Mouse (Mus musculus): ENCODE measurements around the gene Igsf23. TPM values are rescaled to one million over a fixed set of nuclear protein-coding genes. Genes with fewer than 3 reads are reported as not detected.

Gene Igsf23
- polyA plus RNA-seq, 1 experiment from 2014 or later, result 3.2 TPM

DNA sequence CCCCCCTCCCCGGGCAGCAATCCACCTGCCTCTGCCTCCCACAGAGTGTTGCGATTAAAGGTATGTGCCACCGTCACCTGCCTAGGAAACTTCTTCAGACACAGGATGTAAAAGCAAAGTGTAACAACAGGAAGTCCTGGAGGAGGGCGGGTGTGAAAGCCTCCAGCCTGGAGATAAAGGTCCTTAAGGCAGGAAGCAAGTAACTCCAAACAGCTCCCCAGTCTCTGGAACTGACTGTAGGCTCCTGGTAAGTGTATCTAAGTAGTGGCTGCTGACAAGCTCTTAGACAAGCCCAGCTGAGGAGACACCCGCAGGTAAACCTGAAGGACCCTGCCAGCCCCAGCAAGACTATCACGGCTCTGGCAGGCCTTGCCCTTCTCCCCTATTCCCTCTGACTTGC is 10.3 kb downstream of the Igsf23 start:
- no peaks in the 10 kb centered on the region for H3K27me3 ChIP-seq (ENCODE audit: control insufficient read depth, insufficient read depth, low read length)
- TF ChIP-seq EP300 (optimal IDR thresholded peaks at IDR 0.05) (no peak), CTCF (IDR thresholded peaks at IDR 0.05; ENCODE audit: low read depth) (no peak)
- H3K9me3 ChIP-seq (ENCODE audit: control insufficient read depth, low read length), result no peaks in the 10 kb centered on the region
- 10% methylated on average over 5 of the region's 6 CpGs for whole genome bisulfite sequencing
- peak; percentile 62 for ATAC-seq (ENCODE audit: low FRiP score, low TSS enrichment)
- peak overlapping the region; percentile 65 for H3K27ac ChIP-seq (replicated peaks)
- no peak overlapping the region for H3K4me2 ChIP-seq (replicated peaks; ENCODE audit: low read depth)
- 0 out of 2 replicates have a peak overlapping the region, but pooled peaks have one; percentile 14 for H3K9ac ChIP-seq (ENCODE audit: low read length)
- no peaks in the 10 kb centered on the region for H3K4me1 ChIP-seq (replicated peaks; ENCODE audit: control insufficient read depth, insufficient read depth)
- H3K4me3 ChIP-seq (ENCODE audit: low read depth, low read length), result no peak overlapping the region
- no peaks in the 10 kb centered on the region for H3K36me3 ChIP-seq (ENCODE audit: control insufficient read depth, insufficient read depth, low read length)
- peak; percentile 53 for DNase-seq (ENCODE audit: low spot score)

DNA sequence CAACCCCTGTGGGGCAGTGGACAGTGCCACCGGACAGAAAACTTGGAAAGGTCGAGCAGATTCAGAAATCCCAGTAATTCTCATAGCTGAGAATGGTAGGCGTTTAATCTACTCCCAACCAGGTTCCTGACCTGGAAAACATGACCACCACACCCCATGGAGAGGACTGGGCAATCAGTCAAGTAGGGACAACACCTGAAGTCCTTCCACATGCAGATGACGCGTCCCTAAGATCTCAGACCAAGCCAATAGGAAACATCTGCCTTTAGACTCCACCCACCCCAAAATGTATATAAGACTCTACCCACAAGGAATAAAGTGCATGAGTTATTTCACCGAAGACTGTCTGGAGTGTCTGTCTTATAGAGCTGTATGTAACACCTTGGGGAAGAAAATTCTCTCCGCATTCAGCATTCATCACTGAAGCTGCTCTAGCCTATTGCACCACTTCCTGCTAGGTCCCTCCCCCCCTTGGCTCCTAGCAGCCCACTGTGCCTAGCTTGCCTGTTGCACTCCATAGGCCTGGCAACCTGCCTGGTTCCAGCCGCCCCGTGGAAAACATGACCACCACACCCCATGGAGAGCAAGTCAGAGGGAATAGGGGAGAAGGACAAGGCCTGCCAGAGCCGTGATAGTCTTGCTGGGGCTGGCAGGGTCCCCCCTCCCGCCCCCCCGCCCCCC is 10.9 kb downstream of the Igsf23 start:
- ATAC-seq (ENCODE audit: low FRiP score, low TSS enrichment) (peak; percentile 80), DNase-seq (ENCODE audit: low spot score) (peak; percentile 78)
- TF ChIP-seq EP300 (optimal IDR thresholded peaks at IDR 0.05), result no peak
- TF ChIP-seq CTCF (IDR thresholded peaks at IDR 0.05; ENCODE audit: low read depth), result peak; percentile 29; the same call in 1 of the 2 replicates
- H3K27me3 ChIP-seq (ENCODE audit: control insufficient read depth, insufficient read depth, low read length), result no peaks in the 10 kb centered on the region
- WGBS, result 46% methylated on average over 10 of the region's 12 CpGs
- peak overlapping the region; percentile 34; the same call in 1 of the 2 replicates for H3K4me2 ChIP-seq (replicated peaks; ENCODE audit: low read depth)
- no peak overlapping the region for H3K9ac ChIP-seq (ENCODE audit: low read length)
- no peaks in the 10 kb centered on the region for H3K9me3 ChIP-seq (ENCODE audit: control insufficient read depth, low read length)
- no peaks in the 10 kb centered on the region for H3K4me1 ChIP-seq (replicated peaks; ENCODE audit: control insufficient read depth, insufficient read depth)
- H3K36me3 ChIP-seq (ENCODE audit: control insufficient read depth, insufficient read depth, low read length), result no peaks in the 10 kb centered on the region
- peak overlapping the region; percentile 73 for H3K27ac ChIP-seq (replicated peaks)
- no peak overlapping the region for H3K4me3 ChIP-seq (ENCODE audit: low read depth, low read length)

- H3K4me3 ChIP-seq (ENCODE audit: low read depth, low read length), result no peak overlapping the region
- H3K4me2 ChIP-seq (replicated peaks; ENCODE audit: low read depth), result no peak overlapping the region
- H3K9me3 ChIP-seq (ENCODE audit: control insufficient read depth, low read length), result no peaks in the 10 kb centered on the region
- H3K36me3 ChIP-seq (ENCODE audit: control insufficient read depth, insufficient read depth, low read length), result no peaks in the 10 kb centered on the region
- H3K27ac ChIP-seq (replicated peaks), result no peak overlapping the region
- 68% methylated on average over 11 of the region's 11 CpGs for WGBS
- no peaks in the 10 kb centered on the region for H3K27me3 ChIP-seq (ENCODE audit: control insufficient read depth, insufficient read depth, low read length)
- no peak for ATAC-seq (ENCODE audit: low FRiP score, low TSS enrichment)
- TF ChIP-seq EP300 (optimal IDR thresholded peaks at IDR 0.05) (no peak), CTCF (IDR thresholded peaks at IDR 0.05; ENCODE audit: low read depth) (no peak)
- no peaks in the 10 kb centered on the region for H3K4me1 ChIP-seq (replicated peaks; ENCODE audit: control insufficient read depth, insufficient read depth)
- no peak overlapping the region for H3K9ac ChIP-seq (ENCODE audit: low read length)
- no peak for DNase-seq (ENCODE audit: low spot score)
Observed at GRCm38 (mm10) chr7:19937229-19937821, 13.2 kb downstream of the Igsf23 start.

GRCm38 (mm10) chr7:19935961-19936360 is 14.6 kb downstream of the Igsf23 start:
- ATAC-seq (ENCODE audit: low FRiP score, low TSS enrichment) (no peak), DNase-seq (ENCODE audit: low spot score) (no peak)
- H3K4me1 ChIP-seq (replicated peaks; ENCODE audit: control insufficient read depth, insufficient read depth), result no peaks in the 10 kb centered on the region
- H3K9me3 ChIP-seq (ENCODE audit: control insufficient read depth, low read length), result no peaks in the 10 kb centered on the region
- no peak overlapping the region for H3K9ac ChIP-seq (ENCODE audit: low read length)
- no peaks in the 10 kb centered on the region for H3K36me3 ChIP-seq (ENCODE audit: control insufficient read depth, insufficient read depth, low read length)
- no peak overlapping the region for H3K4me2 ChIP-seq (replicated peaks; ENCODE audit: low read depth)
- H3K27me3 ChIP-seq (ENCODE audit: control insufficient read depth, insufficient read depth, low read length), result no peaks in the 10 kb centered on the region
- H3K27ac ChIP-seq (replicated peaks), result no peak overlapping the region
- H3K4me3 ChIP-seq (ENCODE audit: low read depth, low read length), result no peak overlapping the region
- TF ChIP-seq EP300 (optimal IDR thresholded peaks at IDR 0.05) (no peak), CTCF (IDR thresholded peaks at IDR 0.05; ENCODE audit: low read depth) (no peak)
- WGBS, result 51% methylated on average over 6 of the region's 6 CpGs

GRCm38 (mm10) chr7:19935171-19935751 is 15.3 kb downstream of the Igsf23 start:
- H3K27ac ChIP-seq (replicated peaks), result no peak overlapping the region
- 69% methylated on average over 20 of the region's 20 CpGs for WGBS
- H3K9ac ChIP-seq (ENCODE audit: low read length), result no peak overlapping the region
- no peak overlapping the region for H3K4me3 ChIP-seq (ENCODE audit: low read depth, low read length)
- H3K36me3 ChIP-seq (ENCODE audit: control insufficient read depth, insufficient read depth, low read length), result no peaks in the 10 kb centered on the region
- TF ChIP-seq CTCF (IDR thresholded peaks at IDR 0.05; ENCODE audit: low read depth), result no peak
- TF ChIP-seq EP300 (optimal IDR thresholded peaks at IDR 0.05), result no peak
- no peak overlapping the region for H3K4me2 ChIP-seq (replicated peaks; ENCODE audit: low read depth)
- DNase-seq (ENCODE audit: low spot score), result no peak
- H3K27me3 ChIP-seq (ENCODE audit: control insufficient read depth, insufficient read depth, low read length), result no peaks in the 10 kb centered on the region
- no peak for ATAC-seq (ENCODE audit: low FRiP score, low TSS enrichment)
- no peaks in the 10 kb centered on the region for H3K4me1 ChIP-seq (replicated peaks; ENCODE audit: control insufficient read depth, insufficient read depth)
- H3K9me3 ChIP-seq (ENCODE audit: control insufficient read depth, low read length), result no peaks in the 10 kb centered on the region

Data from stomach, postnatal 0 days (tissue).